Mouse (Mus musculus) right cerebral cortex, postnatal 4 days (tissue): Measurements from ENCODE around the gene Sds.
A peak's percentile ranks its signal among the peaks of the same experiment; 100 is the strongest.

Experiments
- DNase-seq: peaks from one replicate; pipeline ENCODE4 v3.0.0-alpha.2; 2022

Gene Sds

GRCm38 (mm10) chr5:120476296-120476695 is at the start of gene Sds:
TSS of gene Sds (plus strand) at chr5:120476526.
- DNase-seq = no peak

DNA sequence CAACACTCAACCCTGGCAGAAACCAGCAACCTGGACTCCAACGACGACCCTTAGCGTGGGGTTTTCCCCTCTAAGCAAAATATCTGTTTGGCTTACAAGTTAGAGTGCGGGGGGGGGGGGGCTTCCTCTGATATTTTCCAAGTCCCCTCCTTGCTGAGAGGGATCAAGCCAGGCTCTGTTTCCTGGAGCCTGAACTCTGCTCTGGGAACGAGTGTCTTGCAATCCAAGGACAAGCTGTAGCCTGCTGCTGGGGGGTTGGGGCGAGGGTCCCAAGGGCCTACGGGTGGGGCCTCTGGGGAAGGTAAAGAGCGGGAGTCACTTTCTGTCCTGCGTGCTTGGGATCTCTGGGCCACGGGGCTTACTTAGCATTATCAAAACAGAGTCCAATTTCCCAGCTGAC is 49.8 kb upstream of the Sds start:
- DNase-seq = no peak

- no peak for DNase-seq
Observed at GRCm38 (mm10) chr5:120427451-120427938, 48.8 kb upstream of the Sds start.

GRCm38 (mm10) chr5:120428189-120428838 is 48.0 kb upstream of the Sds start:
- DNase-seq = no peak

GRCm38 (mm10) chr5:120428990-120429389 is 47.3 kb upstream of the Sds start:
- DNase-seq = no peak

DNA sequence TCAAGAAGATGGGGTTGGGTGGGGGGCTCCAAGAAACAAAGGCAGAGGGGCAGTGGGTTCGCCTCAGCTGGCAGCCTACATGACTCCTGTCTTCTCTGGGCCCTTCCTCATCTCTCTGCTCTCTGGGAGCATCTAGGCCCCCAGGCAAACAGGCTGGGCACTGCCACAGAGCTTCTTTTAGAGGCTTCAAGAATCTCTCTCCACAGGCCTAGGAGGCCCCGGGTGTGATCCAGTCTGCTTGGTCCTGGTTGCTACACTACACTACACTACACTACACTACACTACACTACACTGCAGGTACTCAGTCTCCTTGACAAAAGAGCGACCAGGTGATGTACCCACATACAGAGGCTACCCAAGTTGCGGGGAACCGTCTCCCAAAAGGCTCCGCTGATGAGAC is 46.6 kb upstream of the Sds start:
- no peak for DNase-seq

- DNase-seq = peak; percentile 17
Observed at GRCm38 (mm10) chr5:120431001-120431583, 45.2 kb upstream of the Sds start.

DNA sequence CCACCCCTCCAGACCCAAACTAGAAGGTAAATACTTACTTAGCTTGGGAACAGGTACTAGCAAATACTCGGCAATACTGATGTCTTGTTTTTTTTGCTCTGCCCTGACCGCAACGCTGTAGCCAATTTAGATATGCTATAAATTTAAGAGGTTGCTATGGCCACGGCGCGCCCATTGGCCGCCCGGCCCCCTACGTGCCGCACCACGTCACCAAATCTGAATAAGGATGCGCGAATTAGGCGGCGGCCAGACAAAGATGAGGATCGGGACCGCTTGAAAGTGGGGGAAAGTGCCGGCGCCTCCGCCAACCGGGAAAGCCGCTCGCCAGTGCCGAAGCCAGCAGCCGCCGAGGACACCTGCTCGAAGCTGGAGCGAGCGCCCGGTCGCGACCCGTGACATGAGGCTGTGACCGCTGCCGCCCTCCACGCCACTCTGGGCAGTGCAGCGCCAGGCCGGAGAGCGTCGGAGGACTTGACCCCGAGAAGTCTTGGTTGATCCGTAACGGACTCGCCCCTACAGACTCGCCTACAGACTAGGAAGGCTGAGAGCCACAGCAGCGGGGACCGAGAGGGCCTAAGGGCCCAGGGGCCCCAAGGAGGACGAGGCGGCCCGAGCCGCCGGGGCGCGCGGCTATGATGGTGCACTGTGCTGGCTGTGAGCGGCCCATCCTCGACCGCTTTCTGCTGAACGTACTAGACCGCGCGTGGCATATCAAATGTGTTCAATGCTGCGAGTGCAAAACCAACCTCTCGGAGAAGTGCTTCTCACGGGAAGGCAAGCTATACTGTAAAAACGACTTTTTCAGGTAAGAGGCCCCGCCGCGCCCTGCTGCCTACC is 44.5 kb upstream of the Sds start, which contains the start of gene Lhx5:
Gene Lhx5 (plus strand): TSS at position 51 of the 837 bp plus-strand sequence.
- DNase-seq = peak; percentile 65

DNA sequence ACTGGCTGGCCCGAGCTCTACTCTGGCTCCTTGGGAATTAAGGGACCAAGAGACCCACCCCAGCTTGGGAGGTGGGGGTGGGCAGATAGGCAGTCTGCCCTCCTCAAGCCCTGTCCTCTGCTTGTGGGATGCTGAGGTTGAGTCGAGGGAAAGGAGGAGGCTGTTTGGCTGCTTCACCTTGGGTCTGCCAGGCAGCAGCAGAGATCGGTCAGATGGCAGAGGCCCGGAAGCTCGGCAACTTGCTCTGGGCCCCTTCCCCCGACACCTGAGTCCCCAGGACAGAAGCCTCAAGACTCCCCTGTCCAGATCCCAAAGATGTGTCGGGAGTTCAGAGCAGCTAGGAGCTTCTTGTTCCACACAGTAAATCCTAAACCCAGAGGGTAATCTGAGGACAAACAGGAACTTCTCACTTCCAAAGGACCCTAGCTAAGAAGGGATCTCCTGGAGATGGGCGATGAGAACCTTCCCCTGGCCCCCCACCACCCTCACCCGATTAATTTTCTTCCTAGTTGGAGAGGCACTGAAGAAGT is 43.8 kb upstream of the Sds start:
- DNase-seq = no peak

GRCm38 (mm10) chr5:120433135-120433760 is 43.1 kb upstream of the Sds start:
- no peak for DNase-seq

DNA sequence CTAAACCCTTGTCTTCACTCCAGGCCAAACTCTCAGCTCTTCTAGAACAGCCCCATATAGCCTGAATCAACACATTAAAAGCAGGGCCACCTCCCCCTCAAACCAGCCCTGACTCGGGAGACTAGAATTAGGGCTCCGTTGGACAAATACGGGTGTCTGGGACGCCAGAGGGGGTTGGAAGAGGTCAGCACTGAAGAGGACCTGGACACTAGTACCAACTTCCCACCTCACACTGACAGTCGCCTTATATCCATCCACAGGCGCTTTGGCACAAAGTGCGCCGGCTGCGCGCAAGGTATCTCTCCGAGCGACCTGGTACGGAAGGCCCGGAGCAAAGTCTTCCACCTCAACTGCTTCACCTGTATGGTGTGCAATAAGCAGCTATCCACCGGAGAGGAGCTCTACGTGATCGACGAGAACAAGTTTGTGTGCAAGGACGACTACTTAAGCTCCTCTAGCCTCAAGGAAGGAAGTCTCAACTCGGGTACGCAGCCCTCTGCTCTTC is 42.0 kb upstream of the Sds start:
- DNase-seq = no peak

DNA sequence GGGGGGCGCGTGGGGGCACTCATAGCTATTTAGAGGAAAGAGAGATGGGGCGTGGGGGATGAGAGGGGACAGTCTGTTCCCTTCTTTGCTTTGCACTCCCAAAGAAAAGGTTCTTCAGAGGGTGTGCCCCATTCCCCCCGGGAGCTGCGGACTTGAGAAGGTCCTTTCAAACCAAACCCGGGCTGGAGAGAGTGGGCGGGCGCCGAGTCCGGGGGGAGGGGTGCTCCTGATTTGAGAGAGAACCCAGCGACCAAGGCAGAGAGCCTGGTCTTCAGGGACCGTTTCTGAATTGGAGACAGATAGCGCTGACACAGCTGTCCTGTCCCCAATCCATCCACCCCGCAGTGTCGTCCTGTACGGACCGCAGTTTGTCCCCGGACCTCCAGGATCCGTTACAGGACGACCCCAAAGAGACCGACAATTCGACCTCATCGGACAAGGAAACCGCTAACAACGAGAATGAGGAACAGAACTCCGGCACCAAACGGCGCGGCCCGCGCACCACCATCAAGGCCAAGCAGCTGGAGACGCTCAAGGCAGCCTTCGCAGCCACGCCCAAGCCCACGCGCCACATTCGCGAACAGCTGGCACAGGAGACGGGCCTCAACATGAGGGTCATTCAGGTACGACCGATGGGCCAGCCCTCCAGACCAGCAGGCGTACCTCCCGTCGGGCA is 41.2 kb upstream of the Sds start:
- no peak for DNase-seq

GRCm38 (mm10) chr5:120435731-120436501 is 40.4 kb upstream of the Sds start:
- DNase-seq = no peak

- no peak for DNase-seq
Observed at GRCm38 (mm10) chr5:120436885-120437495, 39.3 kb upstream of the Sds start.

GRCm38 (mm10) chr5:120437539-120437938 is 38.8 kb upstream of the Sds start:
- DNase-seq = no peak

DNA sequence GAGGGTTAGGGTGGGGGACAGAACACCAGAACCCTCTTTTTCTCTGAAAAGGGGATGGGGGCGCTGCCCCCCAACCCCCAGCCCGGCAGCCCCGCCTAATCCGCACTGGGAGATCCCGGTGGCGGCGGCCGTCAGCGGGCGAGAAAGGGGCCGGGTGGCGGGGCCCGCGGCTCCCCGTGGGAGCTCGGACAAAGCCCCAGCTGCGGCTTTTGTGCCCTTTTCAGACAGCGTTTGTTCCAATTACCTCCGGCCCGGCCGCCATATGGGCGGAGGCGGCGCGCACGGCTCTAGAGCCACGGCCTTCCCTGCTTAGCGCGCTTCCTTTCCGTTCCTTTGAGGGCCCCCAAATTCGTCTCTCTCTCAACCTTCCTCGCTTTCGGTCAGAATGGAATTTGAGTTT is 38.3 kb upstream of the Sds start:
- no peak for DNase-seq

DNA sequence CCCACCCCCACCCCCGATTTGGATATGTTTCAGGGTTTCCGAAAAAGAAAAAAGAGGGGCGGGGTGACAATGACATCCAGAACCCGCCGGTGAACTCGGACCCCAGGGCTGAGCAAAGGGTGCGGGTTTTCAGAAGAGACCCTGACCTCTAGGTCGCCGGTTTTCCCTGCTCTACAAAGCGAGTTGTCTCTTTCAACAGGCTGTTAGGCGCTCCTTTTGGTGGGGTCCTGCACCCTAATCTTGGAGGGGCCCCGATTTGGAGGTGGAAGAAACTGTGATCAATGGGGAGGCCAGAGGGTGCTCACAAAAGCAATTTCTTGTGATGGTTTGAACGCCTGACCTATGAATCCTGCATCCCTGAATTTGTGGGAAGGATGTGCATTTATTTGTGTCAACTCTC is 37.9 kb upstream of the Sds start:
- DNase-seq = no peak

GRCm38 (mm10) chr5:120438991-120439710 is 37.2 kb upstream of the Sds start:
- DNase-seq = no peak

DNA sequence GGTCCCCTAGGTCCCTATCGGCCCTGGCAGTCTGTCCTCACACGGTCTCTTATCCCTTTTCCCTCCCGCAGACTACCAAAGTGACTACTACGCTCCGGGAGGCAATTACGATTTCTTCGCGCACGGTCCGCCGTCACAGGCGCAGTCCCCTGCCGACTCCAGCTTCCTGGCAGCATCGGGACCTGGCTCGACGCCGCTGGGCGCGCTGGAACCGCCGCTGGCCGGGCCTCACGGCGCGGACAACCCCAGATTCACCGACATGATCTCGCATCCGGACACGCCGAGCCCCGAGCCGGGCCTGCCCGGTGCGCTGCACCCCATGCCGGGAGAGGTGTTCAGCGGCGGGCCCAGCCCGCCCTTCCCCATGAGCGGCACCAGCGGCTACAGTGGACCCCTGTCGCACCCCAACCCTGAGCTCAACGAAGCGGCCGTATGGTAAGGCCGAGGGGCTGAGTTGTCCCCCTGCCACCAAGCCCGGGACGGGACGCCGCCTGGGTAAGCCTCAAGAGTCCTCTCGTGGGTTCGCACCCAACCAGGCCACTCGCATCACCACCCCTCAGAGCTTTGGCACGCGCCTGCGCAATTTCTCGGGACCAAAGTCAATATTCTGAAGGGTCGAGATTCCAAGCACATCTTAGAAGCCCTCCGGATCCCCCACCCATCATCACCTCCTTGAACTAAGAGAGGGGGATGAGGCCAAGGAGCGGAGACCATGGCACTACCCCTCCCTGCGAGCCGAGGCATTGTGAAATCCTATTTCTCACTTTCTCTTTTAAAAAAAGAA is 36.2 kb upstream of the Sds start:
- no peak for DNase-seq
